Mouse (Mus musculus): ENCODE measurements around the gene Rab3c.

Rab3c gene

DNA sequence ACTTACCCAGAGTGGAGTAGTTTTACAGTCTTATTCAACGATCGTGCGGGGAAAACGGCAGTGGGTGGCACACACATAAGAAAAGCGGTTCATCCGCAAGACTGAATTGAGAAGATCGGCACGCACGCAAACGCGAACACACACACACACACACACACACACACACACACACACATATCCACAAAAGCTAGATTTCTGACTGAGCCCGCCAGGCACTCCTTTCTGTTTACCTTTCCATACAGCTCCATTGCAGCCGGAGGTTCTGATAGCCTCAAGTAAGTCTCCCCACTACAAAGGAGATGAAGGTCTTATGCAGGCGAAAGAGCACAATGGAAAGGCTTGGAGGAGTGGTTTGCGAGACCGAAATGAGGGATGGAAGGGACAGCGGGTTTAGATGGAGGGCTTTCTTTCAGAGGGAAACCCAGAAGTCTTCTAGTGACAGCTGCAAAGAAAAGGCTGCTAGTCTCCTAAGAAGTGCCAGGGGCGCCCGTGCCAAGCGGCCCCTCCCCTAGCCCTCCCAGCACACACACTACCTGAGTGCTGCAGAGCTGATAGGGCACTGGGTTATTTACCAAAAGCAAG, at the start of gene Rab3c:
TSS of gene Rab3c (minus strand) at position 434 of the 582 bp plus-strand sequence.
- no peak for DNase-seq (ENCODE audit: low spot score)

DNA sequence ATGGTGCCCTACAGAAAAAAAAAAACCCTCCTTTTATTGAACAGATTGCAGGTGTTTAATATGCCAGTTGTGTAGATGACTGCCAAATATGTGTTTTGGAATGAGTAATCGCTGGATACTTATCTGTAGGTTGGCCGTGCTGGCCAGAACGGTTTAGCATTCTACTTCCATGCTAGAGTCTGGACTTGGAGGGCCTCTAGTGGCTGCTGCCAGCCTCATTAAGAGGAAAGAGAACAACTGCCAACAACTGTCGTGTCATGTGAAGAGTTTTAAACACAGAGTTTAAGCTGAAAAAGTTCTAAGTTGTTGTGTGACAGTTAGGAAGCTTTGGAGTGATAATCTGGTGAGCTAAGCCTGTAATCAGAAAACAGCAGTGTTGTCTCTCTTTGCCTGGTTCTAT, 38.0 kb upstream of the Rab3c start:
- DNase-seq (ENCODE audit: low spot score) = no peak

DNA sequence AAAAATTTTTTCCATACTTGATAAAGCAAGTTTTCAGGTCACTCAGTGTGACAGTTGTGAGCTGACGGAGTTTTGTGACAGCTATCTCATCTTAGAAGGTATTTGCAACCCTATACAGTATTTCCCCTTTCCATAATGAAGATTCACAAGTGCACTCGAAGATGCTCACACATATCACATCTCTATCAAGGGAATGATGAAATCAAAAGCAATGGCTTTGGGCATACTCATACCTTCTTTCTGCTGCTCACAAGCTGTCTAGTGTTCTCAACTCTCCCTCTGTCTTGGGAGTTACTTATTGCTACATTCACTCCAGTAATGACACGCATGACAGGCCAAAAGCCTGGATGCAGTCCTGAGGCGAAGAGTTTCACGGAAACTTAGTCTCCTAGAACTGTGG, 26.4 kb upstream of the Rab3c start:
- DNase-seq (ENCODE audit: low spot score) = no peak

DNA sequence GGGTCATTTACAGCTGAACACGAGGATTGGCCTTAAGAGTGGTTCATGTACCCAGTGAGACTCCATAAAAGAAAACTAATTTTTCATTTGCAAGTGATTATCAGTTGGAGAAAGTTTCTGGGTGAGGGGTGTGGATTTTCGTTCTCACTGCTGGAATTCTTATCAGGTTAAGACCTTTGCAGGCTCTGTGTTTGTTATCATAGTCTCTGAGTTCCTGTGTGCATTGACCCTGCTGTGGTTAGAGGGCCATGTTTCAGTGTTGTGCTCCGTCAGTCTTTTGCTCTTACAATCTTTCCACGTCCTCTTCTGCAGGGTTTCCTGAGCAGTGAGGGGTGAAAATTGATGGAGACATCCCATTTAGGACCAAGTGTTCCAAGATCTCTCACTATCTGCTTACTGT, 16.3 kb upstream of the Rab3c start:
- no peak for DNase-seq (ENCODE audit: low spot score)

DNA sequence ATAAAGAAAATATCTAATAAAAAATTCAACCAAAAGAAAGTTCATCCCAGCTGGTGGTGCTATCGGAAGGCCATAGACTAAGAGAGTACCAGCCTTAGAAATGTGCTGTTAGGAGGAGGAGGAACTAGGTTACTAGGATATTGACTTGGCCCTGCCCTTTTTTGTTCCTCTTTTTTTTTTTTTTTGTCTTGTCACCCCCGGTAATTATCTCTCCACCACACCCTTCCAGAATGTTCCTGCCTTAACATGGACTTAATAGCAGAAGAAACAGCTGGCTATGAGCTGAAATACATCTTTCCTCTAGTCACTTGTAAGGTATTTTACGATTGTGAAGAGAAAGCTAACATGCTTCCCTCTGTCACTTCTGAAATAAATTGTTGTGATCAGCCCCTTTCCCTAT, 7.7 kb upstream of the Rab3c start:
- DNase-seq (ENCODE audit: low spot score) = no peak

- DNase-seq (ENCODE audit: low spot score) = no peak
Measured at GRCm38 (mm10) chr13:110283781-110284180, 3.0 kb upstream of the Rab3c start.

DNA sequence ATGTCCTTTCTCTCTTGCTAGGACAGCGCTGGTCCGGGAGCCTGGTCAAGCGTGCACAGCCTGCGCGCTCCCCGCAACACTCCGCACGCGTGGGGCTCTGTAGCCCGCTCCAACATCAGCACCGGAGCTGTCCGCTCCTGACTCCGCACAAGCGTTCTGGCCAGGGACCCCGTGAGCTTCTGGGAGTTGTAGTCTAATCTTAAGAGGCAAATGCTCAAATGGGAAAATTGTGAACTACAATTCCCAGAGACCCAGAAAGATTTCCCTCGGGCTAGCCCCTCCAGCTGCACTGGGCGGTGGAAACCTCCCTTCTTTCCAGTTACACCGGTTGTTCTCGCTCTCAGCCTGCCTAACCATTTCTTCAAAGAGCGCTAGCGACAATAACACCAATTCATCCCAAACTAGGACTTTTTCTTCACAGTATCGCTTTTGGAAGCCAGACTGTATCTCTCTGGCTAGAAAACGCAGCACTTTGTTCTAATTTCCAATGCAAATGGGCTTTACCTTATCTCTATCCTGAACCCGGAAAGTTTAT, 701 bp downstream of the Rab3c start:
- peak; percentile 52 for DNase-seq (ENCODE audit: low spot score)

GRCm38 (mm10) chr13:110278976-110279736, 1.6 kb downstream of the Rab3c start:
- no peak for DNase-seq (ENCODE audit: low spot score)

GRCm38 (mm10) chr13:110277709-110278108, 3.1 kb downstream of the Rab3c start:
- DNase-seq (ENCODE audit: low spot score) = no peak

DNA sequence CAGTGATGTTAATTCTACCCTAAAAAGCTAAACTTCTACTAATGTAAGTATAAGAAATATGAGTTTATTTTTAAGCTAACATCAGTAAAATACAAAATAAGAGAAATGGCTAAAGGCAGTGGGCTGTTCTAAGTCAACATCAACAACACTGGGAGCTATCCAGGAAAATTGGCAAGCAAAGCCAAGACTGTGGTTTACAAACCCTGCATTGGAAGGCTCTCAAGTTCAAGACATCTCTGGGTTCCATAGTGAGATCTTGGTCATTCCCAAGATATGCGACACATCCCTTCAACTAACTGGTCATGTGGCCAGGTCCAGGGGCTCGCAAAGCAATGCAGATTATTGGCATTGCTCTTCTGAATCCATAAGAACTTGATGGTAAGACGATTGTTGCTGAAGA, 5.3 kb downstream of the Rab3c start:
- DNase-seq (ENCODE audit: low spot score) = no peak

- no peak for DNase-seq (ENCODE audit: low spot score)
Measured at GRCm38 (mm10) chr13:110260649-110261048, 20.1 kb downstream of the Rab3c start.

DNA sequence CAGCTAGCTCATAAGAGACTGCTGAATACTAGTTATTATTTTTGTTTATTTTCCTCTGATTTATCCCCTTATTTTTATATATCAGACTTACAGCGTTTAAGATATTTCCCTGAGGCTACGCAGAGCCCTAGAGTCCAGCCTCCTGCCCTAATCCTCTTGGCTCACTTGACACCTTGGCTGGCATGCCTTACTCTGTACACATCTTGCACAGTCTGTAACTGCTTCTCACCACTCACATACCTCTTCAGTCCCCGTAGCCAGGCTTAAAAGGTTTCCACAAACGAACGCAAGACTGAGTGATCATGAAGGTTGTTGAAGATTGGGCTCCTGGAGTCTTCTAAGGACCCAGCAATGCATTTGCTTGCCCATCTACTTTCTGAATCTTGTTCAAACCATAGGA, 29.3 kb downstream of the Rab3c start:
- DNase-seq (ENCODE audit: low spot score) = no peak

DNA sequence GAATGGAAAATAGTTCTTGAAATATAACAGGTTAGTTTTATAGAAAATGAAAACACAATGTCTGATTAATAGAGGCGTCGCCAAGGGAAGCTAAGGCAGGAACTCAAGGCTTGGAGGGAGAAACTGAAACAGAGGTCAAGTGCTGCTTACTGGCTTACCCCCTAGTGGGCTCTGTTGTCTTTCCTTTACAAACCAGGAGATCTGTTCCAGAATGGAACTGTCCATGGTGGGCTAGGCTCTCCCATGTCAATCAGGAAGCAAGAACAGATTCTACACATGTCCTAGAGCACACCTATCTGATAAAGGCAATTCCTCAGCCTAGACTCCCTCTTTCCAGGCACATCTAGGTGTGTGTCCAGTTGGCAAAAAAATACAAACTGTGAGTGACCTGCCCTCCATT, 32.3 kb downstream of the Rab3c start:
- no peak for DNase-seq (ENCODE audit: low spot score)

DNA sequence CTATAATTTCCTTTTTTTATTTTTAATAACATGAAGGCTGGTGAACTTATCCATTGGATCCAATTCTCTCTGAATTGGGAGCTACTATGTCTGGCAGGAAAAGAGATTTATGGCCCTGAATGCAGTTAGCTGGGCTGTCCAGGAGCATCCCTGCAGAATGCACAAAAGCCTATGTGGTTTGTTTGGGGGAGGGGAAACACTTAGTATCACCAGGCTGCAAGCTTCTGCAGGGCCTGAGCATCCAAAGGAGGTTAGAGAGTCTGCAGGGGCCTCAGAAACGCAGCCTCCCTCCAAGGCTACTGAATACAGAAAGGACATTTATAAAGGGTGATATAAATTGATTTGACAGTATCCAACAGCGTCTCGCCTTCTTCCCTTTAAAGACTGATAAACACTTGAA, 41.8 kb downstream of the Rab3c start:
- no peak for DNase-seq (ENCODE audit: low spot score)

GRCm38 (mm10) chr13:110237209-110237935, 43.4 kb downstream of the Rab3c start:
- no peak for DNase-seq (ENCODE audit: low spot score)

GRCm38 (mm10) chr13:110233364-110233763, 47.4 kb downstream of the Rab3c start:
- DNase-seq (ENCODE audit: low spot score) = no peak

DNA sequence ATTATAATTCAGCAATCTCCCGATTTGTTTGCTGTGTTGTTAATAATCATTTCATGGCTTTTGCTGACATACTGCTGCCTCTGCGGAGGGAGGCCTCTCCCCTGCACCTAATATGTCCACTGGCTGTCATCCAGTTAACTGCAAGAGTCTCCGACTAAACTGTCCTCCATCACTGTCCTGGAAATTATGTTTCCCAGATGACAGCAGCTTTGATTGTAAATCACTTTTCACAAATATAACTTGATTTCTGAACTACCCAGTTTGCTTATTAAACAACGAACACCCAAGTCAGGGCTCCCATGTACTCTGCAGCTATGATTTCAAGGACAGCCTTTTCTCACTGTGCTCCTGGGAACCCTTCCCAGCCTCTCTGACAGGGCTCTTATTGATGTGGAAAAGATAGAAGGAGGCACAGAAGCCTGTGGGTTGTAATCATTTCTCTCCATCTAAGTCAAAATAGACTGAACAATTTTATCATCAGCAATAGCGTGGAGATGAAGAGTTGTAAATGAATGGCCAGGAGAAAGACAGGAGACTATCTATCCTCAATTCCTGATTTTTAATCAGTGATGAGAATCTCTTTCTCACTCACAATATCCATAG, 49.6 kb downstream of the Rab3c start:
- no peak for DNase-seq (ENCODE audit: low spot score)

GRCm38 (mm10) chr13:110230046-110230445, 50.8 kb downstream of the Rab3c start:
- DNase-seq (ENCODE audit: low spot score) = no peak

DNA sequence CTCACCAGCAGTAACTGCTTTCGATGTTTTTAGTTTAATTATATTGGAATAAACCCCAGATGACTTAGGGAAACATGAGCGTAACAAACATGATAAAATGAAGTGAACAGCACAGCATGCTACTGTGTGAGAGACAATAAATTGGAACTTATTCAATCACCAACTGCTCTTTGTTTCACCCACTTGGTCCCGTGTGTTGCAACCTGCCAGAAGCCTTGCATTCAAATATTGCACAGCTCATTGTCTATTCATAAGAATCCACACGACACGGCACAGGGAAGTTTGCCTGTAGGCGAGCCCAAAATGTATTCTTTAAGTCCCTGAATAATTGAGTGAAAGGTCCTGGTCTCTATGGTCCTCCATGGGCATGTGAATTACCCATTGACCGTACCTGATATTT, 61.6 kb downstream of the Rab3c start:
- no peak for DNase-seq (ENCODE audit: low spot score)

GRCm38 (mm10) chr13:110218497-110218896, 62.3 kb downstream of the Rab3c start:
- DNase-seq (ENCODE audit: low spot score) = no peak

- DNase-seq (ENCODE audit: low spot score) = no peak
Measured at GRCm38 (mm10) chr13:110211526-110212075, 69.2 kb downstream of the Rab3c start.

DNA sequence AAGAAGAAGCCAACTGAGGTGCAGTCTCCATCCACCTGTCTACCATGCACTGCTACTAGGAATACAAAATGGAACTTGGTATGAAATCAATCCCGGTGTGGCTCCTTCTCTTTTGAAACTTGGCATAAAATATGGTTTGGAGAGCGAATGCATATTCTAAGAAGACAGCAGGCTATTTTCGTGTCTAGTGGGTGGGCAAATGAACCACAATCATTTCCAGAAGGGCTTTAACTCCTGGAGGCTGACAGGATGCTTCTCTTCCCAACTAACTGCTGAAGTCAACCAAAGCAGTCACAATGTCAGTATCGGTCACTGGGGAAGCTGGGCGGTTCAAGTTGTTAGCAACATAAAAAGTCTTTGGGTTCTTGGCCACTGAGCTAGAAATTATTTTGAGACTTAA, 81.9 kb downstream of the Rab3c start:
- no peak for DNase-seq (ENCODE audit: low spot score)
